Mouse (Mus musculus) frontal cortex, postnatal 10 days (tissue): ENCODE measurements around the gene Togaram2.
"Not testable (repeated sequence)": the region's sequence is repeated elsewhere in the genome, so short reads cannot be mapped to it uniquely, and the experiment has no call there.

Experiments
- DNase-seq, 2 experiments: peaks; one replicate each; pipeline ENCODE4 v3.0.0; 2022; ENCODE audit warnings: low spot score in 2 of 2, mixed read lengths in 1 of 2

The Togaram2 gene

GRCm38 (mm10) chr17:71673092-71673491 lies at the start of gene Togaram2:
Togaram2 (plus strand) TSS chr17:71673261.
- DNase-seq: no peak

GRCm38 (mm10) chr17:71631806-71632205 lies 41.3 kb upstream of the Togaram2 start:
- DNase-seq: no peak

- DNase-seq: no peak
Observed at GRCm38 (mm10) chr17:71633350-71633749, 39.7 kb upstream of the Togaram2 start.

GRCm38 (mm10) chr17:71636786-71637185 lies 36.3 kb upstream of the Togaram2 start:
- no peak for DNase-seq

GRCm38 (mm10) chr17:71637750-71638265 lies 35.3 kb upstream of the Togaram2 start:
- no peak for DNase-seq

- not testable (repeated sequence) for DNase-seq
Observed at GRCm38 (mm10) chr17:71639056-71639455, 34.0 kb upstream of the Togaram2 start.

GRCm38 (mm10) chr17:71640421-71641085 lies 32.5 kb upstream of the Togaram2 start:
- DNase-seq: no peak

- DNase-seq: no peak
Observed at GRCm38 (mm10) chr17:71642190-71642589, 30.9 kb upstream of the Togaram2 start.

- no peak for DNase-seq
Observed at GRCm38 (mm10) chr17:71650011-71650410, 23.1 kb upstream of the Togaram2 start.

- no peak for DNase-seq
Observed at GRCm38 (mm10) chr17:71652495-71652894, 20.6 kb upstream of the Togaram2 start.

- no peak for DNase-seq
Observed at GRCm38 (mm10) chr17:71652934-71653333, 20.1 kb upstream of the Togaram2 start.

- no peak for DNase-seq
Observed at GRCm38 (mm10) chr17:71657521-71657920, 15.5 kb upstream of the Togaram2 start.

- DNase-seq: no peak
Observed at GRCm38 (mm10) chr17:71658666-71659065, 14.4 kb upstream of the Togaram2 start.

GRCm38 (mm10) chr17:71660390-71660789 lies 12.7 kb upstream of the Togaram2 start:
- no peak for DNase-seq

- DNase-seq: peak; percentile 44 to 78
Observed at GRCm38 (mm10) chr17:71662751-71663250, 10.3 kb upstream of the Togaram2 start.

GRCm38 (mm10) chr17:71663491-71663890 lies 9.6 kb upstream of the Togaram2 start:
- DNase-seq: no peak

- DNase-seq: no peak
Observed at GRCm38 (mm10) chr17:71664172-71664571, 8.9 kb upstream of the Togaram2 start.

GRCm38 (mm10) chr17:71665201-71665600 lies 7.9 kb upstream of the Togaram2 start:
- no peak for DNase-seq

GRCm38 (mm10) chr17:71669511-71669910 lies 3.5 kb upstream of the Togaram2 start:
- DNase-seq: no peak

GRCm38 (mm10) chr17:71671840-71672546 lies 1.1 kb upstream of the Togaram2 start:
- DNase-seq: peak in 1 of 2 experiments; percentile 43

GRCm38 (mm10) chr17:71673936-71674335 lies 875 bp downstream of the Togaram2 start:
- no peak for DNase-seq

- DNase-seq: no peak
Observed at GRCm38 (mm10) chr17:71674886-71675285, 1.8 kb downstream of the Togaram2 start.

GRCm38 (mm10) chr17:71681666-71682065 lies 8.6 kb downstream of the Togaram2 start:
- no peak for DNase-seq
